Mouse (Mus musculus): ENCODE results near the gene Cox7a2l.

GRCm38 (mm10) chr17:83512130-83512529, 5.0 kb downstream of the Cox7a2l start:
- TF ChIP-seq POLR2A (IDR thresholded peaks at IDR 0.05; ENCODE audit: low read depth, low read length) (no peak), CTCF (IDR thresholded peaks at IDR 0.05; ENCODE audit: extremely low read depth, insufficient read depth, insufficient read length, insufficient replicate concordance) (no peak)
